Mouse (Mus musculus) ES-Bruce4 (cell line): Measurements from ENCODE around the gene Tagap1.
"Not testable (repeated sequence)": the region's sequence is repeated elsewhere in the genome, so short reads cannot be mapped to it uniquely, and the experiment has no call there.

ENCODE experiments used
- CTCF ChIP-seq: IDR thresholded peaks from one replicate; pipeline ENCODE4 v1.8.1; 2011; ENCODE audit warnings: low read depth, low read length
- EP300 ChIP-seq: IDR thresholded peaks from 2 replicates; pipeline ENCODE4 v1.6.1; 2011; ENCODE audit warnings: low read depth, low read length; ENCODE audit not compliant: insufficient read depth
- POLR2A ChIP-seq: IDR thresholded peaks from one replicate; pipeline ENCODE4 v1.8.1; 2011; ENCODE audit warnings: low read length; ENCODE audit not compliant: insufficient read depth

GRCm38 (mm10) chr17:6914066-6914465 is 46.9 kb downstream of the Tagap1 start:
- not testable (repeated sequence) for TF ChIP-seq CTCF, POLR2A, EP300
